Comparison of ENCODE assay signal across 14 mouse cellular contexts in the genomic region with DNA sequence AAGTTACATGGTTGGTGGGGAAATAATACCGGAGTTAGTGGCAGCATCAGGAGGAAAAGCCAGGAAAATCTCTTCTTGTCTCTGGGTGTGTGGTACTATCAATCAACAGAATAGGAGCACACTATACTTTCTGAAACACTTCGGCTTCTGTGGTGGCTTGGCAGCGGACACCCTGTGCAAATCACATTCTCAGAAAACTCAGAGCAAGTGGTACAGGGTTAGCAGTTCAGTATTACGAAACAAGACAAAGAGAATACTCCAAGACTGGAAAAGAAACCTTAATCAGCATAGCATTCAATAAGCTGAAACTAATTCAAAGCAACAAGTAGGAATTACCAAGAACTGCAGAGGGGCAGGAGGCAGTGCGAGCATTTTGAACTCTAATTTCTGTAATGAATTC.
"Had no signal": no experiment of that assay in that cellular context is flagged by ENCODE, and none has a peak within 500 bp of the region (broad histone marks: within the 10 kb centered on the region; RNA-seq: fewer than 3 reads in every experiment).

No protein-coding gene starts in this region.

- H3K27me3 ChIP-seq: limb, embryonic 15.5 days; neural tube, embryonic 13.5 days had no signal

- H3K27ac ChIP-seq: kidney, postnatal 0 days; limb, embryonic 15.5 days; liver, embryonic 14.5 days; neural tube, embryonic 13.5 days; stomach, postnatal 0 days had no signal

- DNase-seq: kidney, adult 9 months; layer of hippocampus, adult 9-11 months; layer of hippocampus, postnatal 36 days; lung, embryonic 14.5 days; midbrain, embryonic 14.5 days; right cerebral cortex, adult 18-20 months; right cerebral cortex, postnatal 25 days; thymus, postnatal 4 days had no signal

- H3K9ac ChIP-seq: limb, embryonic 15.5 days; liver, embryonic 14.5 days; lung, embryonic 14.5 days; neural tube, embryonic 13.5 days had no signal

- H3K9me3 ChIP-seq: limb, embryonic 15.5 days; neural tube, embryonic 13.5 days had no signal

- H3K4me1 ChIP-seq: limb, embryonic 15.5 days; neural tube, embryonic 13.5 days had no signal

- H3K36me3 ChIP-seq: limb, embryonic 15.5 days; neural tube, embryonic 13.5 days had no signal

- H3K4me3 ChIP-seq: limb, embryonic 15.5 days; neural tube, embryonic 13.5 days had no signal

- ATAC-seq: intestine, embryonic 16.5 days had no signal

- H3K4me2 ChIP-seq: limb, embryonic 15.5 days; lung, embryonic 14.5 days; neural tube, embryonic 13.5 days had no signal
